Mouse (Mus musculus) left cerebral cortex, postnatal 4 days (tissue): Measurements from ENCODE around the gene Jam3. TPM values are rescaled to one million over a fixed set of nuclear protein-coding genes. Genes with fewer than 3 reads are reported as not detected.
"Not testable (repeated sequence)": the region's sequence is repeated elsewhere in the genome, so short reads cannot be mapped to it uniquely, and the experiment has no call there.

Experiments used
- DNase-seq: peaks from one replicate; pipeline ENCODE4 v3.0.0-alpha.2; 2022
- intact Hi-C: fragments of 180-260 bp; cut with DNase I; formaldehyde crosslinking; loops from one replicate; pipeline ENCODE4 v1.15.1; 2025
- total RNA-seq, 2 experiments: library from RNA; stranded (reverse); gene quantifications; 2 replicates each; pipeline ENCODE4 v1.2.3; 2021

Gene Jam3
- total RNA-seq, 2 experiments from 2014 or later, result 21.6 to 22.4 TPM

GRCm38 (mm10) chr9:27173646-27174045, 18.4 kb upstream of the Jam3 start:
- intact Hi-C loops, result no loop called here
- no peak for DNase-seq

- DNase-seq, result no peak
- intact Hi-C loops, result no loop called here
Observed at GRCm38 (mm10) chr9:27172839-27173238, 17.6 kb upstream of the Jam3 start.

DNA sequence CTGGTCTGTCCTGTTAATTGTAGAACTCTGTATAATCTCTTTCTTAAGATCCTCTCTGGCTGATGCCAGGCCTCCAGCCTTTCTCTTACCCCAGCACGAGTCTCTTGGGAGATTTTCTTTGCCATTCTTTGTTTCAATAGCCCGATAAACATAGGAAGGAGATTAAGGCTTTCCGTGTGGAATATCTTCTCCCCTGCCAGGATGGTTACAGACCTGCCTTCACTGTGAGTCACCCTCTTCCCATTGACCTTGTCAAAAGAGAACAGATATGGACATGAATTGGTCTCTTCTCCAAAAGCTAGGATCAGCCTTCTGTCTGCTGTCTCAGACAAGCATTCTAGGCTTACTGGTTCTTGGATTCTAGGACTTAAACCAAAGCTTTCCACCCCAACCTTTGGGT, 15.5 kb upstream of the Jam3 start:
- DNase-seq, result no peak
- intact Hi-C loops, result no loop called here

DNA sequence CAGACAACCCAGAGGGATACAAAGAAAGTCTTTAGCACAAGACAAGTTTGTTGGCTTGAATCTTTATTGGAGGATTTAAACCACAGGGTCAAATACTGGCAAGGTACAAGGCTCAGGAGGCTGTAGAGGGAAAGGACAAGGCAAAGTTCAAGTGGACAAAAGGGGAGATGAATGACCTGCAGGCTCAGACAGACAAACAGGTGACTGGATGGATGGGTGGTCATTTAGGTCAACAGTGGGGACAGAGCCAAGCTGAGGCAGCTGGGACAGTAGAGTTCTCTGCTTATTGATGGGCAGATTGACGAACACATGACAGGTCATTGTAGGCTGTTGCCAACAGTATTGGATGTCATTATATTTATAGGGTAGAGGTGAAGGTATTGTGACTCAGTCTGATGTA, 11.8 kb upstream of the Jam3 start:
- intact Hi-C loops, result no loop called here
- DNase-seq, result no peak

DNA sequence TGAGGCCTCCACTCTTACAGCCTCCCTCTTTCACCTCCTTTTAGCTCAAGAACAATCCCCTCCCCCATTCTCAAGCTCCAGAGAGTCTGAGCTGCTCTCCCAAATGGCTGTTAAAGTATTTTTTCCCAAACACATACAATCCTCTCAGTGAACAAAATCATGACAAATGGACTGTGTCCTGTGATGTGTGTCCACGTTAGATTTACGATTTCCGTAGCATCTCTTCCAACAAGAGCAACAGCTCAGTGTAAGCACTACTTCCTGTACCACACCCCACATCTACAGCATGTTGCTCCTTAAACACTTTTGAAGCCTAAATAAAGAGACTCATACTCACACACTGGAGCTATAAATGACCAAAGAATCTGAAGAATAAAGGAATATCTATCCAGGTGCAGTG, 10.4 kb upstream of the Jam3 start:
- no peak for DNase-seq
- intact Hi-C loops, result no loop called here

DNA sequence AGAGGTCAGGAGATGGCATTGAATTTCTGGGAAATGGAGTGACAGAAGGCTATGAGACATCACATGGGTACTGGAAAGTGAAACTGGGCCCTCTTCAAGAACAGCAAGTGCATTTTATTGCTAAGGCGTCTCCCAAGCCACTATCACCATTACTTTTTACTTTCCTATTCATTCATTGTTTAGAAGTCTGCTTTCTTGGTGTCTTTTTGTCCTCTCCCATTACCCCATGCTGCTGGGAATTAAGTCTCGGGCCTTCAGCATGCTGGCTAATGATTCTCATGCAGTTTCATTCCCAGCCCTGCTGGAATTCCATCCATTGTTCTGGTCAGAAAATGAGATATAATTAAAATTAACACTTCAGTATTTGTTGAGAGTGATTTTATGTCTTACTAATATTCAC, 9.7 kb upstream of the Jam3 start:
- DNase-seq, result no peak
- intact Hi-C loops, result no loop called here

- intact Hi-C loops, result not testable (repeated sequence)
Observed at GRCm38 (mm10) chr9:27163661-27164060, 8.4 kb upstream of the Jam3 start.

DNA sequence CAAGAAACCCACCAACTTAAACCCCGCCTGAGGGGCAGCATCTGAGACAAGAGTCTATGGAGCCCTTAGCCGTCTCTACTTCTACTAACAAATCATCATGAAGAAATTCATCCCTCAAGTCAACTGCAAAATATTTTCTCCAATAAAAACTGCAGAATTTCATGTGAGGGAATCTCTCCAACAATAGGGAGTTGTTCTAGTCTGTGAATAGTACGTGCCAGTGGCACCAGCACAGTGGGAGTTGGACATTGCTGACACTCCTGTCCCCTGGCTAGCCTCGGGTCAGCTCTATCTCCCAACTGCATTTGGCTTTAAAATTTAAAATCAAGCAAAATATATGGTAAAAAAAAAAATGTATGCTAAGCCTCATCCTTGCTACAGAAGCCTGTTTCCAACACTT, 1.4 kb downstream of the Jam3 start:
- intact Hi-C loops, result no loop called here
- DNase-seq, result no peak

More at GRCm38 (mm10) chr9:27163661-27164060, 8.4 kb upstream of the Jam3 start:
- DNase-seq, result not testable (repeated sequence)

- intact Hi-C loops, result no loop called here
- DNase-seq, result no peak
Observed at GRCm38 (mm10) chr9:27149836-27150235, 5.4 kb downstream of the Jam3 start.

- intact Hi-C loops, result no loop called here
- DNase-seq, result peak; percentile 38
Observed at GRCm38 (mm10) chr9:27148631-27149471, 6.4 kb downstream of the Jam3 start.

DNA sequence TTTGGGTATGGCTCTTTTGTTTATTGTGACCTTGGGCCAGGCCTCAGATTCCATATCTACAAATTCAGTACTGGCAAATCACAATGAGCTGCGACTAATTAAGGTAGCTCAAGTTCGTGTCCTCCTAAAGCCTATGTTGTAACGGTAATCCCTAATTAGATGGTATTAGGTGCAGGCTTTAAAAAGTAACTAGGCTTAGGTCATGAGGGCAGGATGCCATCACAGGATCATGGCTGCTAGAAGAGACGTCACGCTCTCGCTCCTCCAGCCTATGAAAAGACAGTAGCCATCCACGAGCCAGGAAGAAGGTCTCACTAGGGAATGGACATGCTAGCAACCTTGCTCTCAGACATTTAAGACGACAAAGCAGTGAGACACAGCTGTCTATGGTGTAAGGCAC, 7.3 kb downstream of the Jam3 start:
- intact Hi-C loops, result no loop called here
- no peak for DNase-seq

DNA sequence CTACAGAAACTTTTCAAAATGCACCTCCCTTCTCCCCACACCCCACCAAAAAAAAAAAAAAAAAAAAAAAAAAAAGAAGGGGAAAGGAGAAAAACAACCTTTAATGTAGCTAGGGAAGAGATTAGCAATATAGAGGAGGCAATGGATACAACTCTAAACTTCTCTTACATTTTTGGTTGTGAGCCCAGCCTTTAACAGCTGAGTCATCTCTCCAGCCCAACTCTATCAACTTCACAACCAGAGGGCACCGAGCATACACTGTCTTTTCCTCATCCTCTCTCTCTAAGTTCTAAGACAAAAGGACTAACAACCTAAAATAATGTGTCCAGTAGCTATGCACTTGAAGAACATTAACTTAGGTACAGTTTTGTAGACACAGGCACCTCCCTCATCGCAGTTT, 8.4 kb downstream of the Jam3 start:
- intact Hi-C loops, result no loop called here
- no peak for DNase-seq

DNA sequence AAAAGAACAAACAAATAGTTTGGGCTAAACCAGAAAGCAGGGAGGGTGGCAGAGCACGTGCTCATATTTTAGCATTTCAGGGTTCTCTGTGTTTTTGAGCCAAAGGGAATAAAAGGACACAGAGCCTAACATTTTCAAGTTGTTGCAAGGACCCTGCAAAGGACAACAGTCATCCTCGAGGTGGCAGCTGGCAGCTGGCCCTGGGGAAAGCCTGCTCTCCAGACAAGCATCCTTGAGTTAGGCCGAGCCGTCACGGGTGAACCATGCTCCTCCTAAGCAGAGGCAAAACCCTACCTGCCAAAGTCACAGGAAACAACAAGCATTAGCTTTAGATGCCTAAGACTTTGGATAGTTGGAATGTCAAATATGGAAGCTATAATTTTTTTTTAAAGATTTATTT, 10.2 kb downstream of the Jam3 start:
- intact Hi-C loops, result no loop called here
- no peak for DNase-seq

DNA sequence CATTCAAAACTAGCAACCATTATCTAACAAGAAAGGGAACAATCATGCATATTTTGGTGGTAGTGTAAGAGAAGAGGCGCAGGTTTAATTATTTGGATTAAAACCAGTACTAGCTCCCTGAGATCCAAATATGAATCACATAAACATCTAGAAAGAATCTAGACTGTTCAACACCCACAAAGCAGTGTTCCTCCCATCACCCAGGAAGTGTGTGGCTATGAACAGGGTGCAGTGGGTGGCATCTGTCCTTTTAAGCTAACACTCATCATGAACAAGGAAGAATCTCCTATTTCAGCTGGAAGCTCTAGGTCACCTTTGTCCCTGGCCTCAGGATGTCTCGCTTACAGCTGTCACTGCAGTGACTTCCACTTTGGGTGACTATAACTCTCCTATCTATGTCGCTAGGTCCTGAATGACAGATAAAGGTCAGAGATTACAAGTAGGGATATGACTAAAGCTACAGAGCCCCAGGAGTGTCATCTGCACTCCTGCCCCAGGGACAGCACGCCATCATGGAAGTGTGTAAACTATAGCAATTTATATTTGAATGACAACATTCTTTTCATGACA, 10.9 kb downstream of the Jam3 start:
- no peak for DNase-seq
- intact Hi-C loops, result no loop called here

DNA sequence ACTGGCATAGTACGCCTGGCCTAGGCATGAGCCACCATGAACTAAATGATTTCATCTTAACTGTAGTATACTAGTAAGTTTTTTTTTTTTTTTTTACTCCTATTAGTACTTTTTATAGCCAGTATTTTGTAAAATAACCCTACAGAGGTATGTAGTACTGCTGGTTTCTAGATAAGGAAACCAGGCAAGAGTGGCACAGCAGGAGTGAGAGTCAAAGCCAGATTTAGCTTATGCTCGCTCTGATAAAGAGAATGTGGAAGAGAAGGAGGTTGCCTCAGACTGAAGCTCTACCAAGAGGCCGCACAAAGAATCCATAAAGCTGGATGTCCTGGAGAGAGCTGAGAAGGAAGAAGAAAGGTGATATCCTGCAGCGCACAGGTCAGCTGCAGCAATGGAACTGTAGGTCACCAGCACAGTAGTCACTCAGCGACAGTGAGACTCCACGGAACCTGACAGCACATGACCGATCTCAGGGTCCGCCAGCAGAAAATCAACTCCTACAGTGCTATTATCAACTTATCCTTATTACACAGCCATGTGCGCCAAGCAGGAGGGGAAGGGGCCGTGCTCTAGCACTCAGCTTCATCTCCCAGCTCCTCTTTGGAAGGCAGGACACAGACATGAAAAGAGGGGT, 14.7 kb downstream of the Jam3 start:
- no peak for DNase-seq
- intact Hi-C loops, result no loop called here

DNA sequence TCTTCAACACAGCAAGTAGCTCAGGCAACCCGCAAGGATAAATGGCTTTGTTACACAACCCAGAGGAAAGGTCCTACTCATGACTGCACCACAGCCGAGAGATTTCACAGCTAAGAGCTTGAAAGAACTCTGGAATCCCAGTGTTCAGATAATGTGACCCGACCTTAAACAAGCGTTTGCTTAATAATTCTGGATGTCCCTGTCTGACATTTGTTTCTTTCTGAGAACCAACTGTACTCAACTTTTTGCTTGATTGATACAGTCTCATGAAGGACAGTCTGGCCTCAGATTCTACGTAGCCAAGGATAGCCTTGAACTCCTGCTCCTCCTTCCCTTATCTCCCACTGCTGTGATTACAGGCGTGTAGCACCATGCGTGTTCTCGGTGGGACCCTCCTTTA, 18.6 kb downstream of the Jam3 start:
- intact Hi-C loops, result no loop called here
- DNase-seq, result no peak

DNA sequence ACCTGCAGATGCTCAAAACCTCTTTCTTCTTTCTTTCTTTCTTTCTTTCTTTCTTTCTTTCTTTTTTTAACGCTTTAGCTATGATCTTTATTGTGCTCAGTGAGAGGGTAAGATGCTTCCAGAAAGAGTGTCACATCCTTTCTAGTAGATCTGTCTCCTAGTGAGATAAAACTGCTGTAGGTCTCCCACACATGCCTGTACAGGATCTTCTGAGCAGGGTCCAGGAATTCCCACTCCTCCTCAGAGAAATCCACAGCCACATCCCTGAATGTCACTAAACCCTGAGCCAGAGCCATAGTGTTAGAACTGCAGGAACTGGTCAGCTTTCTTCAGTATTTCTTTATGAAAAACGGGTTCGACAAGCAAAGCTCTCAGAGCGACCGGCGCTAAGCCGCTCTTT, 19.8 kb downstream of the Jam3 start:
- intact Hi-C loops, result no loop called here
- no peak for DNase-seq

DNA sequence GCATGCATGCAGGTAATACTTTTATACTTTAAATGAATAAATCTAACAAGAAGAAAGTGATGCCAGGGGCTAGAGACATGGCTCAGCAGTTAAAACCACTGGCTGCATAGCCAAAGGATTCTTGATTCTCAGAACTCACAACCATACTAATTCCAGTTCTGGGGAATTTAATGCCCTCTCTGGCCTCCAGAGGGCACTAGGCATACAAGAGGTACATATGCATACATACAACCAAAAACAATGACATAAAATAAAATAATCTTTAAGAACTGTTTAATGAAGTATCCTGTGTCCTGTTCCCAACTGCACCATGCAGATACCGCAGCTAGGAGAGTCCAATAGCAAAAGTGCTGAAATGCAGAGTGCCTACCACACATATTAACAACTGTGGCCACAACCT, 20.8 kb downstream of the Jam3 start:
- intact Hi-C loops, result no loop called here
- DNase-seq, result peak; percentile 53

DNA sequence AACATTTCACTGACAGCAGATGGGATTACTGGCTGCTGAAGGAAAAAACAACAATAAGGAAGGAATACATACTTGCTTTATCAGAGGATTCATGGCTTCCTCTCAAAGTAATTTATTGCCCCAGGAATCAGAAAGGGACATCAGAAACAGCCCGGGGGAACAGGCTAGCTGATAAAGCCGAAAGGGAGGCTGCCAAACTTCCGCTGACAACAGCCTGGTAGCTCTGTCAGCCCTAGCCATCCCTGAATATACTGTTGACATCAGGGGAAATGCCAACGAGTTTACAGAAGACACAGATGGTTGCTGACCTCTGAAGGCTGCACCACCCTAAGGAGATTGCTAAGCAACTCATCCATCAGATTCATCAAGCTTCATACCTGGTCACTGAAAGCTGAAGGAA, 26.6 kb downstream of the Jam3 start:
- DNase-seq, result no peak
- intact Hi-C loops, result no loop called here

DNA sequence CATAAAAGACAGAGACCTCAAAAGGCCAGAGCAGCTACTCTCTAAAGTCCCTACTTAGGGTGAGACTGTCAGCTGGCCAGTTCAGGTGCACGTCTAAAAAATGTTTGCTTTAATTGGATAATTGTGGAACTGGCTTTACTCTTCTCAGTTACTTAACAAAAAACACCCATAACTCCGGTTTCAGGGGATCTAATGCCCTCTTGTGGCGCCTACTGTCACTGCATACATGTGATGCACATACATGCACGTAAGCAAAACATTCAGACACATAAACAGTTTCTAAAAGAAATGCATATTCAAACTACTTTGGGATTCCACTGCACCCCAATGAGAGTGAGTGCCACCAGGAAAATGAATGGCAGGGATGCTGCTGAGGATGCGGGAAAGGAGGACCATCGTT, 28.7 kb downstream of the Jam3 start:
- no peak for DNase-seq
- intact Hi-C loops, result no loop called here

- peak; percentile 15 for DNase-seq
- intact Hi-C loops, result no loop called here
Observed at GRCm38 (mm10) chr9:27125450-27125849, 29.8 kb downstream of the Jam3 start.

GRCm38 (mm10) chr9:27123947-27124346, 31.3 kb downstream of the Jam3 start:
- intact Hi-C loops, result no loop called here

More at GRCm38 (mm10) chr9:27123947-27124346, 31.3 kb downstream of the Jam3 start:
- no peak for DNase-seq
